Mouse (Mus musculus) MEL (cell line): ENCODE measurements at regions not wholly inside any gene's neighbourhood (a gene's known extent, or its start where the extent isn't known, plus 50 kb on each side); places are given as distances from the start of the nearest gene placed in this dataset.

Experiments
- DNase-seq: peaks from one replicate; pipeline ENCODE4 v3.0.0; 2011; ENCODE audit warnings: low read depth, low spot score
- H3K27ac ChIP-seq: 2 replicates; pipeline ENCODE4 v1.5.1; 2012; ENCODE audit warnings: low read depth, mild to moderate bottlenecking, control low read depth, low read length, moderate library complexity; ENCODE audit not compliant: control insufficient read depth
- H3K27me3 ChIP-seq, 2 experiments: fragments of 150-350 bp in 1 of 2; sonication (generic) in 1 of 2; 2 replicates each; pipeline ENCODE4 v1.6.1; 2012; ENCODE audit warnings: low read length in 2 of 2, mild to moderate bottlenecking in 2 of 2, improper control_type of control experiment in 1 of 2, moderate library complexity in 1 of 2; ENCODE audit not compliant: insufficient read depth in 2 of 2, control insufficient read depth in 1 of 2
- H3K36me3 ChIP-seq, 2 experiments: 2 replicates each; pipeline ENCODE4 v1.6.1; 2012 to 2014; ENCODE audit warnings: low read length in 2 of 2, improper control_type of control experiment in 1 of 2, inconsistent platforms in 1 of 2, mild to moderate bottlenecking in 1 of 2; ENCODE audit not compliant: insufficient read depth in 2 of 2, control insufficient read depth in 1 of 2
- H3K4me1 ChIP-seq, 2 experiments: fragments of 150-350 bp in 1 of 2; sonication (generic) in 1 of 2; 2 replicates each; pipeline ENCODE4 v1.6.1; 2012; ENCODE audit warnings: low read length in 2 of 2, improper control_type of control experiment in 1 of 2, mild to moderate bottlenecking in 1 of 2; ENCODE audit not compliant: insufficient read depth in 2 of 2, control insufficient read depth in 1 of 2
- H3K4me3 ChIP-seq, 2 experiments: fragments of 150-350 bp in 1 of 2; sonication (generic) in 1 of 2; 2 replicates each; pipeline ENCODE4 v1.5.1; 2012; ENCODE audit warnings: low read depth in 2 of 2, low read length in 2 of 2, mild to moderate bottlenecking in 2 of 2, moderate library complexity in 2 of 2, control low read depth in 1 of 2, improper control_type of control experiment in 1 of 2; ENCODE audit not compliant: control insufficient read depth in 1 of 2, insufficient read depth in 1 of 2
- H3K79me2 ChIP-seq: 2 replicates; pipeline ENCODE4 v1.6.1; 2012; ENCODE audit warnings: mild to moderate bottlenecking, low read length, moderate library complexity; ENCODE audit not compliant: control insufficient read depth, poor library complexity, insufficient read depth
- H3K9ac ChIP-seq: 2 replicates; pipeline ENCODE4 v1.6.1; 2012; ENCODE audit warnings: low read depth, mild to moderate bottlenecking, control low read depth, low read length, moderate library complexity; ENCODE audit not compliant: control insufficient read depth, poor library complexity, severe bottlenecking
- H3K9me3 ChIP-seq: fragments of 150-350 bp; sonication (generic); replicated peaks from 2 replicates; pipeline ENCODE4 v1.6.1; 2012; ENCODE audit warnings: mild to moderate bottlenecking, low read length, improper control_type of control experiment, moderate library complexity; ENCODE audit not compliant: insufficient read depth
- CHD1 ChIP-seq: IDR thresholded peaks from 2 replicates; pipeline ENCODE4 v1.6.1; 2012; ENCODE audit warnings: low read depth, mild to moderate bottlenecking, inconsistent platforms, low read length, improper control_type of control experiment
- E2F4 ChIP-seq: IDR thresholded peaks from 2 replicates; pipeline ENCODE4 v1.6.1; 2011; ENCODE audit warnings: low read depth, low read length, improper control_type of control experiment, borderline replicate concordance
- ELF1 ChIP-seq: IDR thresholded peaks from 2 replicates; pipeline ENCODE4 v1.6.1; 2014; ENCODE audit warnings: low read depth, mild to moderate bottlenecking, inconsistent platforms, low read length, improper control_type of control experiment, moderate library complexity
- EP300 ChIP-seq, 2 experiments: IDR thresholded peaks; 2 replicates each; pipeline ENCODE4 v1.6.1; 2011; ENCODE audit warnings: improper control_type of control experiment in 2 of 2, low read length in 2 of 2, low read depth in 1 of 2, mild to moderate bottlenecking in 1 of 2
- MAX ChIP-seq: IDR thresholded peaks from 2 replicates; pipeline ENCODE4 v1.6.1; 2011; ENCODE audit warnings: low read length, improper control_type of control experiment
- MEF2A ChIP-seq: IDR thresholded peaks from 2 replicates; pipeline ENCODE4 v1.6.1; 2014; ENCODE audit warnings: low read depth, mild to moderate bottlenecking, inconsistent platforms, low read length, improper control_type of control experiment; ENCODE audit not compliant: poor library complexity, insufficient replicate concordance, severe bottlenecking; ENCODE audit errors: extremely low read depth
- NELFE ChIP-seq: IDR thresholded peaks from 2 replicates; pipeline ENCODE4 v1.6.1; 2011; ENCODE audit warnings: low read depth, low read length, improper control_type of control experiment
- POLR2A ChIP-seq, 2 experiments: IDR thresholded peaks; 2 replicates each; pipeline ENCODE4 v1.6.1; 2011 to 2012; ENCODE audit warnings: low read length in 2 of 2, mild to moderate bottlenecking in 2 of 2, control low read depth in 1 of 2, improper control_type of control experiment in 1 of 2, low read depth in 1 of 2, moderate library complexity in 1 of 2; ENCODE audit not compliant: control insufficient read depth in 1 of 2, insufficient read depth in 1 of 2, poor library complexity in 1 of 2
- POLR2AphosphoS2 ChIP-seq: IDR thresholded peaks from 2 replicates; pipeline ENCODE4 v1.6.1; 2011; ENCODE audit warnings: low read length, improper control_type of control experiment
- SIN3A ChIP-seq: IDR thresholded peaks from 2 replicates; pipeline ENCODE4 v1.6.1; 2012; ENCODE audit warnings: low read length, improper control_type of control experiment, inconsistent platforms
- SMC3 ChIP-seq: IDR thresholded peaks from 2 replicates; pipeline ENCODE4 v1.6.1; 2011; ENCODE audit warnings: low read depth, low read length, improper control_type of control experiment
- UBTF ChIP-seq: IDR thresholded peaks from 2 replicates; pipeline ENCODE4 v1.6.1; 2012; ENCODE audit warnings: low read depth, mild to moderate bottlenecking, inconsistent platforms, low read length, improper control_type of control experiment, moderate library complexity, borderline replicate concordance; ENCODE audit not compliant: insufficient read depth
- ZKSCAN1 ChIP-seq: IDR thresholded peaks from 2 replicates; pipeline ENCODE4 v1.6.1; 2012; ENCODE audit warnings: low read depth, mild to moderate bottlenecking, inconsistent platforms, low read length, improper control_type of control experiment, moderate library complexity
- ZMIZ1 ChIP-seq: IDR thresholded peaks from 2 replicates; pipeline ENCODE4 v1.6.1; 2012; ENCODE audit warnings: low read depth, mild to moderate bottlenecking, inconsistent platforms, low read length, improper control_type of control experiment, moderate library complexity
- ZNF384 ChIP-seq: IDR thresholded peaks from 2 replicates; pipeline ENCODE4 v1.6.1; 2012; ENCODE audit warnings: low read depth, mild to moderate bottlenecking, inconsistent platforms, low read length, improper control_type of control experiment

- no peak overlapping the region for H3K27ac ChIP-seq
- no peak overlapping the region for H3K9ac ChIP-seq
- TF ChIP-seq ELF1 (no peak), ZKSCAN1 (no peak), SMC3 (no peak), ZNF384 (no peak), UBTF (no peak), CHD1 (no peak), NELFE (no peak), MAX (no peak), POLR2AphosphoS2 (no peak), MEF2A (no peak), EP300 (IDR thresholded peaks at IDR 0.05; ENCODE audit: low read depth in 1 of 2, low read length in 2 of 2) (no peak), POLR2A (IDR thresholded peaks at IDR 0.05; ENCODE audit: control insufficient read depth in 1 of 2, insufficient read depth in 1 of 2, low read depth in 1 of 2, low read length in 2 of 2, poor library complexity in 1 of 2) (no peak), SIN3A (no peak), ZMIZ1 (no peak)
- H3K9me3 ChIP-seq, result no peaks in the 10 kb centered on the region
- no peaks in the 10 kb centered on the region for H3K36me3 ChIP-seq
- no peak overlapping the region for H3K4me3 ChIP-seq
- H3K4me1 ChIP-seq, result no peaks in the 10 kb centered on the region
- DNase-seq, result peak; percentile 13
- peaks cover 3 to 5% of the 10 kb centered on the region in 2 experiments; a peak in 3 of 4 replicates for H3K27me3 ChIP-seq
- no peaks in the 10 kb centered on the region for H3K79me2 ChIP-seq
These were observed 132.0 kb downstream of the Psat1 start for GRCm38 (mm10) chr19:15815166-15815565.

GRCm38 (mm10) chr19:15809008-15809407 is 138.1 kb downstream of the Psat1 start:
- no peak overlapping the region for H3K9ac ChIP-seq
- H3K9me3 ChIP-seq, result no peaks in the 10 kb centered on the region
- no peaks in the 10 kb centered on the region for H3K36me3 ChIP-seq
- TF ChIP-seq SMC3 (no peak), E2F4 (no peak), MEF2A (no peak), ZMIZ1 (no peak), POLR2A (IDR thresholded peaks at IDR 0.05; ENCODE audit: control insufficient read depth in 1 of 2, insufficient read depth in 1 of 2, low read depth in 1 of 2, low read length in 2 of 2, poor library complexity in 1 of 2) (no peak)
- H3K4me3 ChIP-seq, result no peak overlapping the region
- DNase-seq, result no peak
- no peak overlapping the region for H3K27ac ChIP-seq
- H3K4me1 ChIP-seq, result no peaks in the 10 kb centered on the region
- H3K27me3 ChIP-seq, result peaks cover 7 to 8% of the 10 kb centered on the region in 2 experiments; a peak in 3 of 4 replicates
- H3K79me2 ChIP-seq, result no peaks in the 10 kb centered on the region
